Mouse (Mus musculus) layer of hippocampus, adult 11-12 months (tissue): Measurements from ENCODE around the gene Chst11.

Experiments
- DNase-seq: peaks from one replicate; pipeline ENCODE4 v3.0.0; 2022; ENCODE audit warnings: low spot score

The Chst11 gene

DNA sequence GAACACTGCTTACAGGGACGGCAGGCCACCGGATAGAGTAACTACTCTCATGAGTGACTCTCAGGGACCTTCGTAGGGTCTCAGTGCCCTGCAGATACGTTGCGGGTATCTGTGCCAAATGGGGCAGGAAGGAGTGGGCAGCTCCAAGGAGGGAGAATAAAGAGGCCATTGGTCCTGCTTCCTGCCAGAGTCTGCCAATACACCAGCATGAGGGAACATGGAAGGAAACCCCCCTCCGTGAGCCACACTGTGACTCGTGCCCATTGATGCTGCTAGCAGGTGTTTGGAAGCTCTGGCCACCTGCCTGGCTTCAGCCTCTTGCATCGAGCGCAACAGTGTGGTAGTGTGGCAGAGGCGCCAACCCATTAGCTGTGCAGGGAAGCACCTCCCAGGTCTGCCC, 157.8 kb downstream of the Chst11 start:
- DNase-seq, result peak; percentile 47

DNA sequence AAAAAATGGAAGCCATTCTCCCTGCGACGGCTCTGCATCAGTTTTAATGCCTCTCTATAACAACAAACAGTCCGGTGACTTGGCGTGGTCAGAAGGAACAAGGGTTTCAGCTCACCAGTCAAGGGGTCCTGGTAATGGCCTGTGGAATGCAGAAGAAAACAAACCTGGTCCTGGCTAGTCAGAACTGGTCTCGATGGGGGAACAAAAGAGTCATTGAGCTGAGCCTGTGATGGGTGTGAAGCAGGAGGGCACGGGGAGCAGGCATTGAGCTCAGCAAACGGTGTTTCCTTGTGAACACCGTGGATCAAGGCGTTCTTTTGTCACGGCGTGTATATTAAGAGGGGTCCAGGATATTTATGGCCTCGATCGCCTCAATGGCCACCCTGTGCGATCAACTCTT, 160.5 kb downstream of the Chst11 start:
- DNase-seq, result no peak

DNA sequence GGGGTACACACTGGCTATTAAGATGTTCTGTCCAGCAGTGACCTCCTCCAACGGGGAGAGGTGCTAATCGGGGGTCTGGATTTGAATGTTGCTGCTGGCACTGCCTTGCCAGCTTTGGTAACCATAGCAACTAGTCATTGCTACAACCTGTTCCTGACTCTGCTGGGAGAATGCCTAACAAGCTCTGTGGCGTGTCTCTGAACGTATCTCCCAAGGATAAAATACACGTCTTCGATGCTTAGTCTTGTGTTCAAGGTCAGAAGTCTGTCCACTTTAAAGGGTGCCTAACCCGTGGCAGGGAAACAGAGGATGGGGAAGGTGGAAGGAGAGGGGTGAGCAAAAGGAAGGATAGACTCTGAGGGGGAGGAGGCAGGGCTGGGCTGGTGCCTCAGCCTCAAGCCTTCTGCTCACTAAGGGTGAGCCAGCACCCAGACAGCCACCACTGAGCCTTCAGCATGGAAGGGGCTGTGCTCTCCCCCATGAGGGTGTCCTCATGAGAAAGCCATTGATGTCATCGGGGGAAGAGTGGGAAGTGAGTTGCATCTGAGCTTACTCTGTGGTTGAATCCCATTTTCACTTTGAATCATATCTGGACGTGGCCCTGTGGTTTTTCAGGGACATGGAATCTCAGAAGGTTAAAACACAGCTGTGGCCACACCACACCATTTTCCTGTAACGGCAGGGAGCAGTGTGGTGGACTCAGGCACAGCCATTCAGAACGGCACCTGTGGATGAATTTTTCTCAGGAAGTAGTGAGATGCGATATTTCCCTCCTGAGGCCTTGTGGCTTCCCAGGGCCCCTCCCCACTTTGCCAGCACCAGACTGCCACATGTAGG, 164.3 kb downstream of the Chst11 start:
- peak; percentile 42 for DNase-seq

DNA sequence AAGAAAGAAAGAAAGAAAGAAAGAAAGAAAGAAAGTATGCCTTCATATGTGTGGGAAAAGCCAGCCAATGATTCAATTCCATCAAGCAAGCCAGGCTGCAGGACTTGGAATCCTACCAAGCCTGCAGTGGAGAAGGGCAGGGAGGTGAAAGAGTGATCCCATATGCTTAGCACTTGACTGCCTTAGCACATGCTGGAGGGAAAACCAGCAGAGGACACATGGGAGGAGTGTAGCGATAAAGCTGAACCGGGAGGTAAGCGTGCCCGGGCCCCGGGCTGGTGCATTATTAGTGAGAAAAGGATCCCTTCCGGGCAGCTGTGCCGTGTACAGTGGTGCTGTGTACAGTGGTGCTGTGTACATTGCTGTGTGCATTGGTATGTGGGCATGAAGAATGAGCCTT, 165.3 kb downstream of the Chst11 start:
- no peak for DNase-seq

DNA sequence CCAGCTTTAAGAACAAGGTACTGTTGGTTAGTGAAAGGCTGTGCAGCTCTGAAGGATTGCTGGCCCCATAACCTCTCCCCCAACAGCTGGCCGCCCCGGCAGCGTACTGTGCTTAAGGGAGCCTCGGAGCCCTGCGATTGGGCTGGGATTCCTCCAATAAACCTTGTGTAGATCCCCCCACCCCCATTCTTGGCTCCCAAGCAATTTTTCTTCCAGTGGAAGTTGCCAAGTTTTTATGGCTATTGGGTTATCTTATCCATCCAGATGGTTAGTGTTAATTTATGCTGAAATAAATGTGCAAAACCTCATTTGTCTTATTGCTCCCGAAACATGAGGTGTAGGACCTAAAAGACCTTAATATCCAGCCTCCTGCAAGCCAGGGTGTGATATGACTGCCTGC, 166.1 kb downstream of the Chst11 start:
- DNase-seq, result no peak

DNA sequence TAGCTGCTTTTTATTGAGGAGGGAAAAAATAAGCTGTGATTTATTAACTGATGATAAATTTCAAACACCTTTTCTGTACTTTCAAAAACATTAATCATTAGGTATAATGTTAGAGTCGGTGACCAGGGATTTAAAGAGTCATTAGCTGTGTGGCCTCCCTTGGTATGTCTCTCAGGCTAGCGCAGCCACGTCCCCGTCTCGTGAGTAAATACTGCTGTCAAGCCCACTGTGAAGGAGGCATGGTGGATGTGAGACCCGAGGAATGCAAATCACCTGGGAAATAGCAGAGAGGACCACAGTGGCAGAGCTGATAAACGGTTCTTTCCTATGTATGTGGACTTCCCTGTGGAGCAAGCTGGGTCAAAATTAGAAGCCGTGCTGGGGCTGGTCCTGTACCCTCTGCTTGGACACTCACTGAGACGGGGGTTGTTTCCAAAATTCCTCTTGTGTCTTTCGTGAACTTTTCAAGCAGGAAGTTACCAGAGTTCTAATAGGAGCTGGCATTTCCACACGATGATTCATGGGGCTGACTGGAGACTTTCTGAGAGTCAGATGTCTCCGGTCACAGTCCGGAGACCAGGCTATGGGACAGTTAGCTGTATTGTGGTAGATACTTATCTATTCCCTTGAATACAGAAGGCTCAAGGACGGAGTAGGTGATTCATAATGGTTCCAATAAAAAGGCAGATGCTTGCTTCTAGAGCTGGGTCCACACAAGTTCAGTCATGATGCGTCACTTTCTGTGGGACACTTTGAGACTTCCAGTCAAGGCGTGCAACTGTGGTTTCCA, 166.8 kb downstream of the Chst11 start:
- no peak for DNase-seq

DNA sequence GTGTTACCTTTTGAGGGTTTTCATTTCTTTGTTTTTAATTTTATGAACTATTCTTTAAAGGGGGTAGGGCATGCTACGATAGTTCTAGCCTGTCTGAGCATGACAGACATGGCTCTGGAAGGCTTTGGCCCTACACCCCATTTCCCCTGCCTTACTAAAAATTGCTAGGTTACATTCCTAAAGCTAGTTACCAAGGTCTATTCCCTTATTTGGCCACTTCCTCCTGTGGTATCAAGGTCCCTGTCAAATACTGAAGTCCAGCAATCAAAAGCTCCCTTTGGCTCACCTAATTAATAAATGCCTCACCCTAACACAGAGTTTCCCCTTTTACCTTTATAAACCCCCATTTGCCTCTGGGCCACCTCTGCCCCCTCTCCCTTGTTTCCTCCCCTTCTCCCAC, 167.4 kb downstream of the Chst11 start:
- DNase-seq, result no peak

DNA sequence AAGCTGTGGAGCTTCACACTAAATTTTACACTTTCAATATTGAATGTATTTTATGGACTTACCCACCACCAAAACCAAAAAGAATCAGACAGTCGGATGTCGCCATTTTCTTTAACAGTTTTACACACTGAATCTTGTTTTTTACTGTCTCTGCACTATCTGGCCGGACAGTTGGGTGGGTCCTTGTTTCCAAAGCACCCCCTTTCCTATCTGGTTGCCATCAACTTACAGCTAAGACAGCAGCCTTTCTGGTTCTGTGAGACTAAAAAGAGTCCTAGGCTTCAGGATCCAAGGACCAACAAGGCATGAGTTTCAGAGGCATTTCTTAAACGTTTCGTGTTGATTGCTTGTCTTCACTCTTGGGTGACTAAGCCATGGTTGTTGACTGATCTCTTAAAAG, 168.1 kb downstream of the Chst11 start:
- DNase-seq, result no peak

DNA sequence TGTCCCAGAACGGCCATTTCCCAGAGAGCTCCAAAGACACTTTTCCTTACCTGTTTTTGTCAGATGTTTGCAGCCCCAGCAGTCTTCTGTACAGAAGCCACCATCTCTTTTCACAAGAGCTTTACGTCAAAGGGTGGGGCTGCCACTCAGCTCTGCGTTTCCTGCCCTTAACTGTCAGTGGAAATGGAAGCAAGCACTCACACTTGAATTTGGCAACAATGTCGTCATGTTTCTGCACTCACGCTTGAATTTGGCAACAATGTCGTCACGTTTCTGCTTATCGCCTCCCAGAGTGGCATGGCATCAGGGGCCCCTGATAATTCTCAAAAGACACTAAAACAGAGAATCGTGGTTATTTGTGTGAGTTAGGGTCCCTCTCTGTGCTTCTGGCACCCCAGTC, 168.6 kb downstream of the Chst11 start:
- DNase-seq, result no peak

DNA sequence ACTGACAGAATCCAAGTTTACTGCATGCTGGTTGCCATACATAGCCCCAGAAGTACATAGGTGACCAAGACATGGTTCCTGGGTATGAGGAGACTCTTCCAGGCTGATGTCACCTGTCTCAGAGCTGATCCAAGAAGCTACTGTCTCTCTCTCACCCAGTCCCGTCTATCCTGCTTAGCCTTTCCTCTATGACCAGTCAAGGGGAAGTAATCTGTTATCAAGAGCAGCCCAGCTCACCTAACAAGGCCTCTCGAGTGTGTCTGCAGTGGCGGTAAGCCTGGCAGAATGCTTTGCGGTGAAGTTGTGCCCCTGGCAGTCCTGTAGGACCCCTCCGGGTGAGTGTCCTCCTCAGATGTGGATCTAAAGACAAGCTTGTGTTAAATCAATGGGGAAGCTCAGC, 172.0 kb downstream of the Chst11 start:
- DNase-seq, result no peak

DNA sequence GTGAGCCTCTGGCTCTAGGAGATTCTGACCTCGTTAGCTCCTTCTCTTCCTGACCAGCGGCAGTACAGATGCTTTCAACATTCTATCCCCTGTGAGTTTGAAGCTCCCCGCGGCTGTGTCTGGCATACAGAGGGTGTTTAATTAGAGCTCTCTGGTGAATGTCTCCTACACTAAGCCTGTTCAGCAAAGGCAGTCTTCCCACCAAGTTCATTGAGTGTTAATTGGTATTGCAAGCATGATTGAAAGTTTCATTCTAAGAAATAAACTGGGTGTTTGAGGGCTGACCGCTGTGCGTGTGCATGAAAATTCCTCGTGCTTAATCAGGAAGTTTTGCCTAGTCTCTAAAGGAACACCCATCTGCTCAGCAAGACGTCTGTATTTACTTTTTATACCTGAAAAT, 173.0 kb downstream of the Chst11 start:
- no peak for DNase-seq

DNA sequence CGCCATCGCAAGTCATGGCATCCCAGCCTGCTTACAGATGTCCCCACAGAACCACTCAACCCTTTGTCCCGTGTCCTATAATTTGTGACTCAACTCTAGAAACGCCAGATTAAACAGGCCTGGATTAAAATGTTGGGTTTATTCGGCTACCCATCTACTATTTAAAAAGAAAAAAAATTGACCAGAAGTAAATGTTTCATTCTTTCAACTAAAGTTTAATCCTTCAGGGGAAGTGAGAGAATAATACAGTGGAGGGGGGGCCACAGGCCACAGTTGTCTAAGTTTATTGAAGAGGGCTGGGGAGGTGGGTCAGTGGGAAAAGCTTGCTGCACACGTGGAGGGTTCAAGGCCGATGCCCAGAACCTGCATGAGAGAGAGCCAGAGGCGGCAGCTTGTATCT, 173.9 kb downstream of the Chst11 start:
- no peak for DNase-seq

DNA sequence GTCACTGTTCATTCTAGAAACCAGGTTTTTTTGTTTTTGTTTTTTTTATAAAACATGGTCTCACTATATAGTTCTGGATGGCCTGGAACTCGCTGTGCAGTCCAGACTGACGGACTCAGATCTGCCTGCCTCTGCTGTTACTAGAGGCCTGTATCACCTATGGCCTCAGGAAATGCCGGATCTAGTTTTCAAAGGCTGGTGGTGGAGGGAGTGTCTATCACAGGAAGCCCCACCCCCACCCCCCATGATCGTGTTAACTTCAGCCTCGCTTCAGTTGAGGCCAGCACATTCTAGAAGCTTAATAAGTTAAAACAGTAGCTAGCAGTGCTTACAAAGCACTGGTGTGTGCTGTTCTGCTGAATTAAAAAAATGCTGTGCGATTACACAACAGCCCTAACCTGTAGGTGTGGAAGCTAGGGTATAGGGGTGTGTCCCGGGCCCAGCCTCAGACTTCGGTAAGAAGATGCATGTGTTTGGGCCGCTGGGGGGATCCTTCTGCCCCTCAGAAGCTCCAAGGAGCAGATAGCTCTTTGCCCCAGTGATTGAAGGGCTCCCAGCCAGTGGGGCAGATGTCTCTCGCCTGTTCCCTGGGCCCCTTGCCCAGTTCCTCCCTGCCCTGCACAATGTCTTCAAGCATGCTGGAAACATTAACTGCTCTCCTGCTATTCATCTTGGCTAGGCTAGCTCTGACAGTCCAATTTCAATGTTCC, 176.5 kb downstream of the Chst11 start:
- peak; percentile 53 for DNase-seq

DNA sequence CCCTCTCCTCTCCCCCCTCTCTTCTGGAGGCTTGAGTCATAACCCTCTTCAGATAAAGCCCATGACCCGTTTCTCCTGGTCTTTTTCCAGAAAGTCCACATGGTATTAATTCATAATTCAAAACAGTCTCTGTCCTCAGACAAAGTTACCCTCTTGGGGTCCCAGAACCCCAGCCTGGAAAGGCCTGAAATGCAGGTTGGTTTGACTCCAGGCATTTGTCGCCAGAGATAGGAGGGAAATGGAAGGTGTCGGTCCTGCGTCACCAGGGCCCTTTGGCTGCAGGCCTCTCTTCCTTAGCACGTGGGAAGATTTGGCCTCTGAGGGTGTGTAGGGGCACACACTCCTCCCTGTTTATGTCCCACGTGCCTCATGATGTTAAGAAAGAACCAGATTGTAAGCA, 178.6 kb downstream of the Chst11 start:
- no peak for DNase-seq

DNA sequence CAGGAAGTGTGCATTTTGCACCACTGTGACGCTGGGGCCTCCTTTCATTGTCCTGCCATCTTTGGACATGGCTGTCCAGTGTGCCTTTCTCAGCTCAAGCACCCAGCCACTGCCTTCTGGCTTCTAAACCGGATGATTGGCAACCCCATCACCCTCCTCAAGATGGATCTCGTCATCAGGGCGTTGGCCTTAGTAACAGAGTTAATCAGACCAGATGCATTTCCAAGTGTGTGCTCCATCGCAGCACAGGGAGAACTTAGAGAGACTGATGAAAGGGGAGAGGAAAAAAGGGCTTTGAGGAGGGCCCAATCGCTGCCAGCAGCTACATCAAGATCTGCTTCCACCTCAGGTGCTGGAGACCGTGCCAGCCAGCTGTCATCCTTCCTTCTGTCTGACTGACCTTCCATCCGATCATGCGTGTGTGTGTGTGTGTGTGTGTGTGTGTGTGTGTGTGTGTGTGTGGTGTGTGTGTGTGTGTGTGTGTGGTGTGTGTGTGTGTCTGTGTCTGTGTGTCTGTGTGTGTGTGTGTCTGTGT, 179.7 kb downstream of the Chst11 start:
- DNase-seq, result no peak

DNA sequence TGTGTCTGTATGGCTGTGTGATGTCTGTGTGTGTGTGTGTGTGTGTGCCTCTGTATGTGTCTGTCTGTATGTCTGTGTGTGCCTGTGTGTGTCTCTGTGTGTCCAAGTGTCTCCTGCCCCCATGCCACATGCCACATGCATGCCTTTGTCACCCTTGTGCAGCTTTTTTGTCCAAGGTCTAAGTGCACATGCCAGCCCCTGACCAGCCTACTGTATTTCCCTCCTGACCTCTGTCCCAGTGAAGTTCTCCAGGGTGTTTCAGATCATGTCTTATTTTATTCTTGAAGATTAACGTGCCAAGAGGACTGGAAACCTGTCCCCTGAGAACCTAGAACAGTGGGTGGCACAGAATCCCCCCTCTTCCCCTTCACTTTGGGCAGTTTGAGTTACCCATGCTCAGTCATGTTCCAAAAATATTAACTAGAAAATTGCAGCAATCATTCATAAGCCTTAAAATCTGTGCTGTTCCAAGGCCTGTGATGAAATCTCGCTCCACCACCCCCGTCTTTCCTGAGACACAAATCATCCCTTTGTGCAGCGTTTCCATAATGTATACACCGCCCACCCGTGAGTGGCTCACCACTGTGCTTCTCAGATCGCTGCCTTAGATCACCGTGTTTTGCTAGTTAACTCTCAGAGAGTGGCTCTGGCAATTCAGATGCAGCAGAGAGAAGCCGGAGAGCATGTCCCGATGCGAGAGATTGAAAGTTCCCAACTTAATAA, 180.4 kb downstream of the Chst11 start:
- no peak for DNase-seq

DNA sequence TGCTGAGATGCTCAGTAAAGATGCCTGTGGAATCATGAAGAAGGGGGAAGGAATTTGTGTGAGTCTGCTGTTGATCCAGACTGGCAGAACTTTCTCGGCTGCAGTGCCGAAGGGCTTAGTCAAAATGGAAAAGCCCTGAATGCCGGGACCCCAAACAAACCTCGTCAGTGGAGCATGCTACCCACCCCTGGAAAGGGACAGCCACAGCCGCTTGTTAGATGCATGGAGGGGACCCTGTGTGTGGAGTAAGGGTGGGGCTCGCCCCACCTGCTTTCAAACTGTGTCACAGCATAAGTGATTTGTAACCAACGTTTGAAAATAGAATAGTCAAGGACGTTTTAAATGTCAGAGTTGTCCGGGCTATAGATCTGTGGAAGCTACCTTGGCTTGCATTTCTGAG, 181.0 kb downstream of the Chst11 start:
- DNase-seq, result no peak

DNA sequence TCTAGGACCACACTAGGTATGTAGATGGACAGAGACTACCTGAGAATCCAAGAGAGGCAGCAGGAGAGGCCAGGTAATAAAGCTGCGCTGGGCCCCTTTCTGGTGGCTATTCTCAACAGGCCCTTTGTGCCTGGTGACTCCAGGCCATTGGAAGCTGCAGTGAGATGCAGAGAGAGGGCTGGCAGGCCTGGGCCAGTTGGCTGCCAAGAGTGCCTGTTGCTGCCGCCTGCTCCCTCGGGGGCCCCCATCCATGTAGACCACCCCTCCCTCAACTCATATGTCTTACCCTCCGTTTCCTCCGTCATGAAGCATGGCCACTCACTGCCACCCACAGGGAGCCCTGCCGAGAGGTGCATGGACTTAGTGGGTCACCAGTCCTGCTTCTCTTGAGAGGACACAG, 182.2 kb downstream of the Chst11 start:
- no peak for DNase-seq

DNA sequence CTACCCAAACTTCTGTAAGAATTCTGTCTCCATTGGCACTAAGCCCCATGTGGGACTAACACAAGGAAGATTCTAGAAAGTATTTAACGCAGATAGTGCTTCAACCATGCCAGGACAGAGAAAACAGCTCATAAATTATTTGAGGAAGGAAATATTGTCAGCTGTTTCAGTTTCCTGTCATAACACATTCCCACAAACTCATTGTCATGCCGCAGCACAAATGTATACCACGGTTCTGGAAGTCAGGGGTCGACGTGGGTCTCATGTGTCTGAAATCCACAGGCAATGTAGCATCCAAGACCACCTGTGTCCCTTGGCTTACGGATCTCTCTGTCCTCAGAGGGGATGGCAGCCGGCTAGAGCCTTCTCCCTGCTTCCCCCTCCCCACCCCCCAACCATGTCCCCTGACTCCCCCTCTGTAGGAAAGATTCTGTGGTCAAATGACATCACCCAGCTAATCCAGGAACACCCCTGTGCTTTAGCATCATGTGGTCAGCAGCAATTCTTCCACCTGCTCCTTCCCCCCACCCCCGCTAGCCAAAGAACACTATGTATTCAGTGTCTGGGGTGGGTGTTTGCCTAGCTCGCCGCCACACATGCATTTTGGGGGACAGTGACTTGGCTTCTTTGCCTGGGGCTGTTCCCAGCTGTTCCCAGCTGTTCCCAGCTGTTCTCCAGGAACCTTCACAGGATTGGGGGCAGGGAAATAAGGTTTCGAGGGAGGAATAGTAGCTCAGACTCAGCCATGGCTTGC, 183.2 kb downstream of the Chst11 start:
- no peak for DNase-seq

DNA sequence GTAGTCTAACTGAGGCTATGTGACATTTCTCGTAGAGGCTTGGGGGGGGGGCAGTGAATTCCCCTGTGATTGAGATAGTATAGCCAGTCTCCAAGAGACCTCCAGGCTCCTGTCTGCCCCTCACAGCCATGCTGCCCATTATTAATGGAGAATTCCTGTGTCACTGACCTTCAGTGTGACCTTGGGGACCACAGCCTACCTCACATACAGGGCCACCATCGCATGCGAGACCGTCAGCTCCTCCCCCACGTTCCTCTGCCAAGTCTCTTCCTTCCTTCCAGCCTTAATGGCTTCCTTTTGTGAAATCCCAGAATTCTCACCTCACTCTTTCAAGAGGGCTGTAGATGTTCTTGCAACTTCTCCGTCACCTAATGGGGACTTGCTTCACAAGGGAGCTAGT, 184.3 kb downstream of the Chst11 start:
- no peak for DNase-seq

DNA sequence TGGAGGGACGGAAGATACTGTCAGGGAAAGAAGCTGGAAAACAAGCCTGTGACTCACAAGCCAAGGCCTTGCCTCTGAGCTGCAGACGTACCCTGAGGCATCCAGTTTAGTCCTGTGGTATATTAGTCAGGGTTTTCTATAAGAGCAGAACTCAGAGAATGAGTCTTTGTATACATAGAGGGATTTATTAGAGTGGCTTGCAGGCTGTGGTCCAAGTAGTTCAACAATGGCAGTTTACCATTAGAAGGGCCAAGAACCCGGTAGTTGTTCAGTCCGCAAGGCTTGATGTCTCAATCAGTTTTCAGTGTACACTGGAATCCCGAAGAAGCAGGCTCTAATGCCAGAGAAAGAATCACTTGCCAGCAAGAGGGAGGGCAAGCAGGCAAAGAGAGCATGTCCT, 192.9 kb downstream of the Chst11 start:
- no peak for DNase-seq
